Comparison of ENCODE assay signal across 9 mouse cellular contexts in genomic region chr5:134332743-134333142, GRCm38 (mm10). TPM values are rescaled to one million over a fixed set of nuclear protein-coding genes. Genes with fewer than 3 reads are reported as not detected.
A peak's percentile ranks its signal among the peaks of the same experiment; 100 is the strongest.
DNase-seq lines count a peak whose midpoint lies in the region; ATAC-seq and TF ChIP-seq lines count a peak whose summit lies in the region.
"Had no signal": no experiment of that assay in that cellular context is flagged by ENCODE, and none has a peak within 500 bp of the region (broad histone marks: within the 10 kb centered on the region; RNA-seq: fewer than 3 reads in every experiment).

No protein-coding gene starts in this region.

- no peak overlapping the region for H3K4me3 ChIP-seq in hindbrain, embryonic 10.5 days
- H3K4me3 ChIP-seq in hindbrain, postnatal 0 days (ENCODE audit: low read length), result no peak overlapping the region
- no peak overlapping the region for H3K4me3 ChIP-seq in kidney, postnatal 0 days (replicated peaks; ENCODE audit: low read depth, low read length)
- no peak overlapping the region for H3K4me3 ChIP-seq in stomach, postnatal 0 days (ENCODE audit: low read depth, low read length)
- H3K4me3 ChIP-seq: liver, embryonic 15.5 days had no signal

- intact Hi-C loops in heart, postnatal 25 days (cut with DNase I), result no loop called here

- no peak overlapping the region for H3K4me2 ChIP-seq in hindbrain, postnatal 0 days (ENCODE audit: low read depth, low read length)
- H3K4me2 ChIP-seq in kidney, postnatal 0 days (ENCODE audit: low read length), result no peak overlapping the region
- no peak overlapping the region for H3K4me2 ChIP-seq in stomach, postnatal 0 days (replicated peaks; ENCODE audit: low read depth)
- H3K4me2 ChIP-seq: liver, embryonic 15.5 days had no signal

- TF ChIP-seq CTCF in hindbrain, postnatal 0 days (IDR thresholded peaks at IDR 0.05; ENCODE audit: low read depth), result no peak
- TF ChIP-seq CTCF in kidney, postnatal 0 days (IDR thresholded peaks at IDR 0.05; ENCODE audit: low read depth), result no peak
- TF ChIP-seq CTCF in stomach, postnatal 0 days (IDR thresholded peaks at IDR 0.05; ENCODE audit: low read depth), result no peak

- H3K9me3 ChIP-seq in hindbrain, embryonic 10.5 days, result no peaks in the 10 kb centered on the region
- H3K9me3 ChIP-seq in hindbrain, postnatal 0 days (ENCODE audit: low read length), result no peaks in the 10 kb centered on the region
- no peaks in the 10 kb centered on the region for H3K9me3 ChIP-seq in kidney, postnatal 0 days (replicated peaks; ENCODE audit: low read length)
- H3K9me3 ChIP-seq in stomach, postnatal 0 days (ENCODE audit: control insufficient read depth, low read length), result no peaks in the 10 kb centered on the region
- H3K9me3 ChIP-seq: liver, embryonic 15.5 days had no signal

- ATAC-seq in hindbrain, postnatal 0 days, result no peak
- ATAC-seq in kidney, postnatal 0 days (replicated peaks; ENCODE audit: low FRiP score, low read depth), result peak; percentile 46; the same call in 1 of the 2 replicates
- ATAC-seq in stomach, postnatal 0 days (ENCODE audit: low FRiP score, low TSS enrichment), result peak; percentile 56
- ATAC-seq in granulocyte monocyte progenitor cell, adult 5-6 weeks (replicated peaks; ENCODE audit: poor library complexity, severe bottlenecking), result no peak

- DNase-seq in hindbrain, embryonic 10.5 days (ENCODE audit: low spot score), result no peak
- DNase-seq in hindbrain, postnatal 0 days (ENCODE audit: low spot score), result no peak
- DNase-seq in ZHBTc4 (ENCODE audit: low read depth, low spot score), result peak; percentile 89
- DNase-seq in kidney, postnatal 0 days (ENCODE audit: low spot score), result no peak
- peak; percentile 62 for DNase-seq in stomach, postnatal 0 days (ENCODE audit: low spot score)
- DNase-seq in cerebellum, adult 18-20 months, result no peak
- no peak for DNase-seq in heart, postnatal 25 days (ENCODE audit: low spot score)

- H3K9ac ChIP-seq in hindbrain, postnatal 0 days (replicated peaks; ENCODE audit: low read length), result no peak overlapping the region
- no peak overlapping the region for H3K9ac ChIP-seq in kidney, postnatal 0 days (ENCODE audit: low read depth, low read length)
- no peak overlapping the region for H3K9ac ChIP-seq in stomach, postnatal 0 days (ENCODE audit: low read length)
- H3K9ac ChIP-seq: liver, embryonic 15.5 days had no signal

- no peaks in the 10 kb centered on the region for H3K36me3 ChIP-seq in hindbrain, embryonic 10.5 days
- H3K36me3 ChIP-seq in hindbrain, postnatal 0 days (ENCODE audit: insufficient read depth, low read length), result no peaks in the 10 kb centered on the region
- no peaks in the 10 kb centered on the region for H3K36me3 ChIP-seq in kidney, postnatal 0 days (ENCODE audit: insufficient read depth, low read length)
- H3K36me3 ChIP-seq in stomach, postnatal 0 days (ENCODE audit: control insufficient read depth, insufficient read depth, low read length), result no peaks in the 10 kb centered on the region
- H3K36me3 ChIP-seq: liver, embryonic 15.5 days had no signal

- H3K27me3 ChIP-seq in hindbrain, embryonic 10.5 days (ENCODE audit: insufficient read depth, poor library complexity, severe bottlenecking), result no peaks in the 10 kb centered on the region
- no peaks in the 10 kb centered on the region for H3K27me3 ChIP-seq in hindbrain, postnatal 0 days (ENCODE audit: insufficient read depth, low read length)
- no peaks in the 10 kb centered on the region for H3K27me3 ChIP-seq in kidney, postnatal 0 days (ENCODE audit: insufficient read depth, low read length)
- no peaks in the 10 kb centered on the region for H3K27me3 ChIP-seq in stomach, postnatal 0 days (ENCODE audit: control insufficient read depth, insufficient read depth, low read length)
- H3K27me3 ChIP-seq: liver, embryonic 15.5 days had no signal

- TF ChIP-seq EP300 in stomach, postnatal 0 days (optimal IDR thresholded peaks at IDR 0.05), result peak; percentile 71

- WGBS in hindbrain, embryonic 10.5 days, result 32% methylated on average over 8 of the region's 8 CpGs
- WGBS in hindbrain, postnatal 0 days, result 29% methylated on average over 8 of the region's 8 CpGs
- WGBS in kidney, postnatal 0 days, result 39% methylated on average over 8 of the region's 8 CpGs
- WGBS in stomach, postnatal 0 days, result 53% methylated on average over 8 of the region's 8 CpGs

- peaks cover 11% of the 10 kb centered on the region for H3K4me1 ChIP-seq in hindbrain, embryonic 10.5 days (replicated peaks)
- H3K4me1 ChIP-seq in hindbrain, postnatal 0 days (ENCODE audit: insufficient read depth, low read length), result no peaks in the 10 kb centered on the region
- H3K4me1 ChIP-seq in kidney, postnatal 0 days (replicated peaks; ENCODE audit: insufficient read depth, low read length), result no peaks in the 10 kb centered on the region
- no peaks in the 10 kb centered on the region for H3K4me1 ChIP-seq in stomach, postnatal 0 days (replicated peaks; ENCODE audit: control insufficient read depth, insufficient read depth)

- H3K27ac ChIP-seq in hindbrain, embryonic 10.5 days, result 0 out of 2 replicates have a peak overlapping the region, but pooled peaks have one; percentile 36
- no peak overlapping the region for H3K27ac ChIP-seq in hindbrain, postnatal 0 days
- 0 out of 2 replicates have a peak overlapping the region, but pooled peaks have one; percentile 43 for H3K27ac ChIP-seq in kidney, postnatal 0 days
- H3K27ac ChIP-seq in stomach, postnatal 0 days (replicated peaks), result 0 out of 2 replicates have a peak overlapping the region, but pooled peaks have one; percentile 53
- H3K27ac ChIP-seq: liver, embryonic 15.5 days had no signal

RNA-seq across cellular contexts. Expression of gene Gtf2i, which starts 18.2 kb away (rescaled TPM):
- 180 and 189 TPM in 2 replicates for polyA plus RNA-seq in hindbrain, embryonic 10.5 days (2016; fragmentation: Nextera tagmentation; extraction: Ambion mirVana)
- total RNA-seq in hindbrain, postnatal 0 days (2014; rRNA removed), result 103 and 115 TPM in 2 replicates
- 85.6 and 86.1 TPM in 2 replicates for polyA plus RNA-seq in hindbrain, postnatal 0 days (2015; fragmentation: Nextera tagmentation; extraction: Ambion mirVana)
- polyA plus RNA-seq in kidney, postnatal 0 days (2015; fragmentation: Nextera tagmentation; extraction: Ambion mirVana), result 145 and 157 TPM in 2 replicates
- polyA plus RNA-seq in stomach, postnatal 0 days (2015; fragmentation: Nextera tagmentation; extraction: Ambion mirVana), result 63.0 and 81.9 TPM in 2 replicates
- 139 and 142 TPM in 2 replicates for total RNA-seq in granulocyte monocyte progenitor cell, adult 5-6 weeks (2014; fragmentation: Nextera tagmentation)
- 49.9 and 63.1 TPM in 2 replicates for total RNA-seq in granulocyte monocyte progenitor cell, adult 5-6 weeks (2017)
- total RNA-seq in heart, postnatal 25 days (2021), result 100 to 1,000 TPM; 194 to 218 TPM

Comparison
In these comparisons a context has a peak if more than half of its experiments do, and no peak if none do; other contexts are left out.
1. DNase-seq: peak in ZHBTc4 (single experiment) and stomach, postnatal 0 days (single experiment); none in hindbrain, embryonic 10.5 days (single experiment), hindbrain, postnatal 0 days (single experiment), kidney, postnatal 0 days (single experiment), cerebellum, adult 18-20 months (0 of 2) and heart, postnatal 25 days (single experiment).
2. ATAC-seq: peak in kidney, postnatal 0 days (single experiment) and stomach, postnatal 0 days (single experiment); none in hindbrain, postnatal 0 days (single experiment) and granulocyte monocyte progenitor cell, adult 5-6 weeks (single experiment).